Mouse (Mus musculus) heart, postnatal 0 days (tissue): ENCODE results near the gene Scn11a. TPM values are rescaled to one million over a fixed set of nuclear protein-coding genes. Genes with fewer than 3 reads are reported as not detected.

ENCODE experiments used
- ATAC-seq: fragments of 200-750 bp; cut with Nextera tagmentation; 2 replicates; pipeline ENCODE4 v1.8.0; 2017; ENCODE audit warnings: low read depth, moderate number of reproducible peaks, moderate library complexity; ENCODE audit not compliant: insufficient read depth
- DNase-seq: peaks from one replicate; pipeline ENCODE4 v3.0.0-alpha.2; 2016; ENCODE audit warnings: low spot score
- H3K27ac ChIP-seq: fragments of 300-500 bp; sonication (generic); 2 replicates; pipeline ENCODE4 v1.5.1; 2014; ENCODE audit warnings: low read depth, mild to moderate bottlenecking
- H3K27me3 ChIP-seq: fragments of 300-500 bp; sonication (generic); 2 replicates; pipeline ENCODE4 v1.6.1; 2014; ENCODE audit warnings: low read length, mixed read lengths; ENCODE audit not compliant: control insufficient read depth, insufficient read depth
- H3K36me3 ChIP-seq: fragments of 300-500 bp; sonication (generic); replicated peaks from 2 replicates; pipeline ENCODE4 v1.6.1; 2014; ENCODE audit warnings: low read length, mixed read lengths; ENCODE audit not compliant: control insufficient read depth, insufficient read depth
- H3K4me1 ChIP-seq: fragments of 300-500 bp; sonication (generic); 2 replicates; pipeline ENCODE4 v1.6.1; 2014; ENCODE audit warnings: antibody characterized with exemption; ENCODE audit not compliant: control insufficient read depth, insufficient read depth
- H3K4me2 ChIP-seq: fragments of 300-500 bp; sonication (generic); 2 replicates; pipeline ENCODE4 v1.6.1; 2014; ENCODE audit warnings: low read depth, mild to moderate bottlenecking, low read length, moderate library complexity
- H3K4me3 ChIP-seq: fragments of 300-500 bp; sonication (generic); 2 replicates; pipeline ENCODE4 v1.5.1; 2014; ENCODE audit warnings: low read depth, low read length
- H3K9ac ChIP-seq: fragments of 300-500 bp; sonication (generic); replicated peaks from 2 replicates; pipeline ENCODE4 v1.6.1; 2014; ENCODE audit warnings: low read depth, low read length, mixed read lengths
- H3K9me3 ChIP-seq: fragments of 300-500 bp; sonication (generic); replicated peaks from 2 replicates; pipeline ENCODE4 v1.6.1; 2016; ENCODE audit warnings: low read length; ENCODE audit not compliant: control insufficient read depth
- CTCF ChIP-seq: IDR thresholded peaks from 2 replicates; pipeline ENCODE4 v1.5.1; 2016; ENCODE audit warnings: antibody characterized with exemption, control low read depth, low read depth
- EP300 ChIP-seq: IDR thresholded peaks from 2 replicates; pipeline ENCODE4 v1.6.1; 2016; ENCODE audit warnings: antibody characterized with exemption, low read depth
- WGBS: fragments of 180-500 bp; shearing (Covaris S2); extraction: QIAGEN DNeasy Blood & Tissue Kit; methylation state at CpG from one replicate; pipeline ENCODE4 v1.1.7; 2014; 5-methylcytosine and 5-hydroxymethylcytosine counted together
- polyA plus RNA-seq: library from polyadenylated mRNA; unstranded; fragments of >200 nt; fragmentation: Nextera tagmentation; extraction: Ambion mirVana; gene quantifications from 2 replicates; pipeline ENCODE4 v1.2.1, GENCODE M21; 2015
- total RNA-seq: library from RNA; depleted of rRNA; stranded (reverse); fragments of >200 nt; gene quantifications from 2 replicates; pipeline ENCODE4 v1.2.3, GENCODE M21; 2014; ENCODE audit warnings: low replicate concordance

The Scn11a gene
- total and polyA plus RNA-seq, 2 experiments from 2014 or later: 0.03 TPM; not detected in 1

- WGBS: 56% methylated on average over 11 of the region's 11 CpGs
- H3K9ac ChIP-seq: no peak overlapping the region
- H3K4me1 ChIP-seq: 0 out of 2 replicates have a peak, but pooled peaks cover 5% of the 10 kb centered on the region
- no peak for ATAC-seq
- no peak for DNase-seq
- H3K36me3 ChIP-seq: no peaks in the 10 kb centered on the region
- H3K27ac ChIP-seq: no peak overlapping the region
- TF ChIP-seq EP300 (no peak), CTCF (no peak)
- H3K27me3 ChIP-seq: no peaks in the 10 kb centered on the region
- no peak overlapping the region for H3K4me3 ChIP-seq
- H3K4me2 ChIP-seq: no peak overlapping the region
- H3K9me3 ChIP-seq: no peaks in the 10 kb centered on the region
These were observed 20.8 kb downstream of the Scn11a start for GRCm38 (mm10) chr9:119804501-119804847.

GRCm38 (mm10) chr9:119803845-119804500 lies 21.3 kb downstream of the Scn11a start:
- Histone ChIP-seq H3K36me3 (no peaks in the 10 kb centered on the region), H3K27ac (no peak overlapping the region), H3K9me3 (no peaks in the 10 kb centered on the region), H3K9ac (no peak overlapping the region), H3K4me3 (no peak overlapping the region), H3K4me1 (0 out of 2 replicates have a peak, but pooled peaks cover 5% of the 10 kb centered on the region), H3K4me2 (no peak overlapping the region), H3K27me3 (no peaks in the 10 kb centered on the region)
- TF ChIP-seq EP300 (no peak), CTCF (no peak)
- no peak for DNase-seq
- ATAC-seq: no peak
- 56% methylated on average over 15 of the region's 15 CpGs for WGBS

GRCm38 (mm10) chr9:119803169-119803827 lies 22.0 kb downstream of the Scn11a start:
- Histone ChIP-seq H3K27me3 (no peaks in the 10 kb centered on the region), H3K4me1 (0 out of 2 replicates have a peak, but pooled peaks cover 5% of the 10 kb centered on the region), H3K4me3 (no peak overlapping the region), H3K4me2 (no peak overlapping the region), H3K27ac (no peak overlapping the region), H3K36me3 (no peaks in the 10 kb centered on the region), H3K9me3 (no peaks in the 10 kb centered on the region), H3K9ac (no peak overlapping the region)
- DNase-seq: no peak
- no peak for ATAC-seq
- TF ChIP-seq CTCF: no peak
- no peak for TF ChIP-seq EP300
- 62% methylated on average over 16 of the region's 16 CpGs for WGBS

- no peak overlapping the region for H3K9ac ChIP-seq
- DNase-seq: no peak
- H3K27ac ChIP-seq: no peak overlapping the region
- ATAC-seq: no peak
- no peaks in the 10 kb centered on the region for H3K36me3 ChIP-seq
- H3K4me3 ChIP-seq: no peak overlapping the region
- TF ChIP-seq EP300 (no peak), CTCF (no peak)
- no peak overlapping the region for H3K4me2 ChIP-seq
- H3K27me3 ChIP-seq: no peaks in the 10 kb centered on the region
- H3K4me1 ChIP-seq: 0 out of 2 replicates have a peak, but pooled peaks cover 5% of the 10 kb centered on the region
- WGBS: 50% methylated on average over 6 of the region's 6 CpGs
- H3K9me3 ChIP-seq: no peaks in the 10 kb centered on the region
These were observed 23.8 kb downstream of the Scn11a start for GRCm38 (mm10) chr9:119801460-119801859.

- TF ChIP-seq EP300: no peak
- TF ChIP-seq CTCF: no peak
- no peaks in the 10 kb centered on the region for H3K36me3 ChIP-seq
- WGBS: 82% methylated on average over 4 of the region's 4 CpGs
These were observed 28.5 kb downstream of the Scn11a start for GRCm38 (mm10) chr9:119796791-119797190.

More at GRCm38 (mm10) chr9:119796791-119797190, 28.5 kb downstream of the Scn11a start:
- H3K9ac ChIP-seq: no peak overlapping the region
- peaks cover 6% of the 10 kb centered on the region for H3K4me1 ChIP-seq
- H3K4me2 ChIP-seq: no peak overlapping the region
- H3K9me3 ChIP-seq: no peaks in the 10 kb centered on the region
- ATAC-seq (no peak), DNase-seq (no peak)
- H3K4me3 ChIP-seq: no peak overlapping the region
- H3K27ac ChIP-seq: no peak overlapping the region
- no peaks in the 10 kb centered on the region for H3K27me3 ChIP-seq
